Mouse (Mus musculus) gastrocnemius, postnatal 10 days (tissue): ENCODE measurements around the gene Bmp5. TPM values are rescaled to one million over a fixed set of nuclear protein-coding genes. Genes with fewer than 3 reads are reported as not detected.
"Not testable (repeated sequence)": the region's sequence is repeated elsewhere in the genome, so short reads cannot be mapped to it uniquely, and the experiment has no call there.

Experiments
- DNase-seq: peaks from one replicate; pipeline ENCODE4 v3.0.0; 2021; ENCODE audit warnings: mixed read lengths
- long read RNA-seq, 2 experiments: library from polyadenylated mRNA; stranded (forward); transcript quantifications; one replicate each; pipeline ENCODE4 v2.0.0; 2021
- total RNA-seq, 2 experiments: library from RNA; stranded (reverse); gene quantifications; 2 replicates each; pipeline ENCODE4 v1.2.3; 2021

Bmp5 gene
- total RNA-seq = 1 to 10 TPM; 3.8 to 5.3 TPM
- long read RNA-seq, experiment 1, partial matches to known transcripts = 0 of 1 reads
- long read RNA-seq, experiment 1, other reads (novel, unspliced or antisense) = 0 of 1 reads
- long read RNA-seq, experiment 2, partial matches to known transcripts = 0 of 3 reads
- long read RNA-seq, experiment 2, other reads (novel, unspliced or antisense) = 0 of 3 reads

GRCm38 (mm10) chr9:75775129-75775845, at the start of gene Bmp5:
Bmp5 (plus strand) TSS chr9:75775364.
- DNase-seq = no peak

GRCm38 (mm10) chr9:75760075-75760474, 15.1 kb upstream of the Bmp5 start:
- no peak for DNase-seq

- DNase-seq = no peak
Observed at GRCm38 (mm10) chr9:75761567-75761966, 13.6 kb upstream of the Bmp5 start.

GRCm38 (mm10) chr9:75762487-75762886, 12.7 kb upstream of the Bmp5 start:
- peak; percentile 9 for DNase-seq

- no peak for DNase-seq
Observed at GRCm38 (mm10) chr9:75764792-75765191, 10.4 kb upstream of the Bmp5 start.

GRCm38 (mm10) chr9:75766521-75766920, 8.6 kb upstream of the Bmp5 start:
- DNase-seq = no peak

GRCm38 (mm10) chr9:75769042-75769441, 6.1 kb upstream of the Bmp5 start:
- DNase-seq = no peak

- DNase-seq = no peak
Observed at GRCm38 (mm10) chr9:75776153-75776552, 989 bp downstream of the Bmp5 start.

- no peak for DNase-seq
Observed at GRCm38 (mm10) chr9:75778762-75779346, 3.7 kb downstream of the Bmp5 start.

GRCm38 (mm10) chr9:75780558-75781276, 5.6 kb downstream of the Bmp5 start:
- no peak for DNase-seq

GRCm38 (mm10) chr9:75781600-75781999, 6.4 kb downstream of the Bmp5 start:
- no peak for DNase-seq

- no peak for DNase-seq
Observed at GRCm38 (mm10) chr9:75783573-75783972, 8.4 kb downstream of the Bmp5 start.

- DNase-seq = no peak
Observed at GRCm38 (mm10) chr9:75785959-75786358, 10.8 kb downstream of the Bmp5 start.

GRCm38 (mm10) chr9:75787121-75787520, 12.0 kb downstream of the Bmp5 start:
- DNase-seq = no peak

GRCm38 (mm10) chr9:75789879-75790428, 14.8 kb downstream of the Bmp5 start:
- no peak for DNase-seq

GRCm38 (mm10) chr9:75804940-75805339, 29.8 kb downstream of the Bmp5 start:
- no peak for DNase-seq

- not testable (repeated sequence) for DNase-seq
Observed at GRCm38 (mm10) chr9:75808179-75808578, 33.0 kb downstream of the Bmp5 start.

GRCm38 (mm10) chr9:75808659-75809058, 33.5 kb downstream of the Bmp5 start:
- DNase-seq = no peak

GRCm38 (mm10) chr9:75815161-75815560, 40.0 kb downstream of the Bmp5 start:
- DNase-seq = no peak

- DNase-seq = no peak
Observed at GRCm38 (mm10) chr9:75818400-75818799, 43.2 kb downstream of the Bmp5 start.

- DNase-seq = no peak
Observed at GRCm38 (mm10) chr9:75832468-75832867, 57.3 kb downstream of the Bmp5 start.

- no peak for DNase-seq
Observed at GRCm38 (mm10) chr9:75833189-75833732, 58.1 kb downstream of the Bmp5 start.
